Comparison of ENCODE assay signal across 9 mouse cellular contexts in the genomic region with DNA sequence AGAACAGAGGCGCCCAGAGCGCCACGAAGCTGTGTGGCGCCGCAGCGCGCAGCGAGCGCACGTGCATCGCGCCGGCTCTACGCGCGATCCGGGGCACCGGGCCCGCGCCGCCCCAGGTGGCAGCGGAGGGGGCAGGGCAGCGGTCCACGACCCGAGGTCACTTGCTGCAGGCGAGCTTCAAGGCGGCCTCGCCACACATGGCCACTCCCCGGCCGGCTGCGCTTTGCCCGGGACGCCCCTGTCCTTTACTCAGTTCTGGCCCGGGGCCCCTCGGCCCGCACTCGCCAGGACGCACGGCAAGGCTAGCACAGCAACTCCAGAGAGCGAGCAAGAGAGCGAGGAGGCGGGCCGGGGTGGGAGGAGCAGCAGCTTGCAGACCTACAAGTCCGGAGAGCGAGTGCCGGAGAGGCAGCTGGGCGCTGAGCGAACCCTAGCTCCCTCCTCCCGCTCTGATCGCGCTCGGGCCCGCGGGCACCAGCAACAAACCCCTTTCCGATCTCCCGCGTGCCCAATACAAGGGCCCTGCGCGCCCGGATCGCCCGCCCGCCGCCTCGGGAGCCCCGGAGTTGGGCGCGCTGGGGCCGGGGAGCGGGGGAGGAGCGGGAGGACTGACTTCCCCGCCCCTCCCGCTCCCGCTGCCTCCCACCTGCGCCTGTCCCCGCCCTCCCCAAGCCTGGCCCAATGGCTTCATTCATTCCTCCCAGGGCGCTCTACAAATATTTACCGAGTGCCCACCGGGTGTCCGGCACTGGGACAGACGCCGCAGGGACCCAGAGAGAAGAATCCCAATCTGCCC. TPM values are rescaled to one million over a fixed set of nuclear protein-coding genes. Genes with fewer than 3 reads are reported as not detected.
DNase-seq lines count a peak whose midpoint lies in the region; ATAC-seq lines count a peak whose summit lies in the region.
"Had no signal": no experiment of that assay in that cellular context is flagged by ENCODE, and none has a peak within 500 bp of the region (broad histone marks: within the 10 kb centered on the region; RNA-seq: fewer than 3 reads in every experiment).

A gene (minus strand): TSS at position 319 of the 796 bp plus-strand sequence.

- DNase-seq in heart, adult 11 months = peak; percentile 90
- no peak for DNase-seq in heart, adult 8-10 months (ENCODE audit: low spot score)
- DNase-seq in embryo, embryonic 11 days = peak; percentile 88
- DNase-seq in liver, embryonic 13.5 days = no peak
- peak; percentile 87 for DNase-seq in neural tube, embryonic 10.5 days (ENCODE audit: extremely low spot score, low spot score)
- peak; percentile 66 to 70 for DNase-seq in thymus, postnatal 10 days (ENCODE audit: low spot score in 2 of 2)

- WGBS in heart, embryonic 11.5 days (ENCODE audit: insufficient replicate concordance) = under 1% methylated on average over 63 of the region's 82 CpGs
- under 1% methylated on average over 59 of the region's 82 CpGs for WGBS in kidney, embryonic 14.5 days
- WGBS in liver, embryonic 13.5 days (ENCODE audit: insufficient replicate concordance) = under 1% methylated on average over 79 of the region's 82 CpGs

- H3K36me3 ChIP-seq in heart, embryonic 11.5 days (ENCODE audit: control insufficient read depth, insufficient read depth, low read length) = no peaks in the 10 kb centered on the region
- H3K36me3 ChIP-seq in kidney, embryonic 14.5 days (ENCODE audit: control insufficient read depth, insufficient read depth, low read length) = no peaks in the 10 kb centered on the region
- H3K36me3 ChIP-seq in liver, embryonic 13.5 days = no peaks in the 10 kb centered on the region

- peaks cover 58% of the 10 kb centered on the region for H3K27me3 ChIP-seq in heart, embryonic 11.5 days (ENCODE audit: control insufficient read depth, insufficient read depth, low read length)
- peaks cover 8% of the 10 kb centered on the region; the same call in 1 of the 2 replicates for H3K27me3 ChIP-seq in kidney, embryonic 14.5 days (ENCODE audit: control insufficient read depth, insufficient read depth, low read length)
- peaks cover 95% of the 10 kb centered on the region for H3K27me3 ChIP-seq in liver, embryonic 13.5 days

- H3K9ac ChIP-seq in heart, embryonic 11.5 days (ENCODE audit: low read depth, low read length) = peak within 1 kb of the TSS; percentile 90
- H3K9ac ChIP-seq in kidney, embryonic 14.5 days (ENCODE audit: low read depth, low read length) = peak within 1 kb of the TSS; percentile 67
- no peak within 1 kb of the TSS for H3K9ac ChIP-seq in liver, embryonic 13.5 days

- ATAC-seq in heart, embryonic 11.5 days (replicated peaks; ENCODE audit: insufficient number of reproducible peaks, low FRiP score, low TSS enrichment) = peak; percentile 52
- peak; percentile 80 for ATAC-seq in kidney, embryonic 14.5 days (ENCODE audit: low FRiP score, low TSS enrichment)
- peak; percentile 60 for ATAC-seq in liver, embryonic 13.5 days (ENCODE audit: low read depth)

- peak within 1 kb of the TSS; percentile 90 for H3K27ac ChIP-seq in heart, embryonic 11.5 days (ENCODE audit: low read depth, low read length)
- peak within 1 kb of the TSS; percentile 92 for H3K27ac ChIP-seq in kidney, embryonic 14.5 days (ENCODE audit: low read depth, low read length)
- H3K27ac ChIP-seq in liver, embryonic 13.5 days = peak within 1 kb of the TSS; percentile 34; the same call in 1 of the 2 replicates

- H3K4me3 ChIP-seq in heart, embryonic 11.5 days (ENCODE audit: low read depth, low read length) = peak within 1 kb of the TSS; percentile 79
- H3K4me3 ChIP-seq in kidney, embryonic 14.5 days (ENCODE audit: low read length) = peak within 1 kb of the TSS; percentile 63
- peak within 1 kb of the TSS; percentile 49 for H3K4me3 ChIP-seq in liver, embryonic 13.5 days (replicated peaks)

- peak within 1 kb of the TSS; percentile 90 for H3K4me2 ChIP-seq in heart, embryonic 11.5 days
- H3K4me2 ChIP-seq in kidney, embryonic 14.5 days (replicated peaks; ENCODE audit: low read depth, low read length) = peak within 1 kb of the TSS; percentile 91
- H3K4me2 ChIP-seq in liver, embryonic 13.5 days = peak within 1 kb of the TSS; percentile 61

- no peaks in the 10 kb centered on the region for H3K9me3 ChIP-seq in heart, embryonic 11.5 days (replicated peaks; ENCODE audit: control insufficient read depth, low read length)
- no peaks in the 10 kb centered on the region for H3K9me3 ChIP-seq in kidney, embryonic 14.5 days (ENCODE audit: control insufficient read depth, low read length)
- no peaks in the 10 kb centered on the region for H3K9me3 ChIP-seq in liver, embryonic 13.5 days (replicated peaks)

- peaks cover 17% of the 10 kb centered on the region for H3K4me1 ChIP-seq in heart, embryonic 11.5 days (ENCODE audit: control insufficient read depth, insufficient read depth, low read length)
- peaks cover 30% of the 10 kb centered on the region for H3K4me1 ChIP-seq in kidney, embryonic 14.5 days (ENCODE audit: control insufficient read depth, insufficient read depth, low read length)
- H3K4me1 ChIP-seq in liver, embryonic 13.5 days (replicated peaks) = peaks cover 25% of the 10 kb centered on the region

RNA-seq across cellular contexts. Expression of the gene that starts here (rescaled TPM):
- 1 to 10 TPM in 1 of 4 experiments, under 1 TPM in 3; 0.59 to 1.4 (median 0.74) TPM for total RNA-seq in heart, adult 8-10 months (2022)
- 66.2 and 81.8 TPM in 2 replicates for polyA plus RNA-seq in heart, embryonic 11.5 days (2014; fragmentation: Nextera tagmentation; extraction: Ambion mirVana)
- 49.3 and 54.2 TPM in 2 replicates for polyA plus RNA-seq in kidney, embryonic 14.5 days (2014; fragmentation: Nextera tagmentation; extraction: Ambion mirVana)
- 2.2 and 2.6 TPM in 2 replicates for polyA plus RNA-seq in liver, embryonic 13.5 days (2015; fragmentation: Nextera tagmentation; extraction: Ambion mirVana)
- total RNA-seq: MEL had no signal

Comparison
In these comparisons a context has a peak if more than half of its experiments do, and no peak if none do; other contexts are left out.
1. RNA of the gene that starts here (polyA plus RNA-seq): 66.2 to 81.8 TPM in heart, embryonic 11.5 days and 49.3 to 54.2 TPM in kidney, embryonic 14.5 days; 2.2 to 2.6 TPM in liver, embryonic 13.5 days; every median in the first group is over 10 times any median in the second.
2. DNase-seq: peak in heart, adult 11 months (single experiment), embryo, embryonic 11 days (single experiment), neural tube, embryonic 10.5 days (single experiment) and thymus, postnatal 10 days (2 of 2); none in heart, adult 8-10 months (single experiment) and liver, embryonic 13.5 days (single experiment).
3. H3K27ac ChIP-seq: peak in every context shown above with its lines; median percentile 92 in kidney, embryonic 14.5 days; 90 in heart, embryonic 11.5 days; 34 in liver, embryonic 13.5 days.
4. Peak in every context shown above with its lines, with median percentiles within 50 percentile points of each other: ATAC-seq, H3K4me2 ChIP-seq and H3K4me3 ChIP-seq.